Mouse (Mus musculus) lung, adult 2 months (tissue): ENCODE measurements around the gene Mesd.
"Not testable (repeated sequence)": the region's sequence is repeated elsewhere in the genome, so short reads cannot be mapped to it uniquely, and the experiment has no call there.

Source experiments
- CTCF ChIP-seq: fragments of 200-500 bp; IDR thresholded peaks from 2 replicates; pipeline ENCODE4 v1.5.1; 2011; ENCODE audit warnings: mild to moderate bottlenecking, low read length, control low read depth; ENCODE audit not compliant: insufficient read depth
- POLR2A ChIP-seq: fragments of 200-500 bp; IDR thresholded peaks from 2 replicates; pipeline ENCODE4 v1.6.1; 2011; ENCODE audit warnings: low read depth, mild to moderate bottlenecking, control low read depth, low read length, borderline replicate concordance; ENCODE audit errors: extremely low read depth

GRCm38 (mm10) chr7:83889946-83890345, 5.7 kb downstream of the Mesd start:
- TF ChIP-seq POLR2A, CTCF: not testable (repeated sequence)
